Mouse (Mus musculus) intestine, embryonic 14.5 days (tissue): Measurements from ENCODE around the gene Tfip11. TPM values are rescaled to one million over a fixed set of nuclear protein-coding genes. Genes with fewer than 3 reads are reported as not detected.

Experiments
- ATAC-seq: fragments of 200-750 bp; cut with Nextera tagmentation; replicated peaks from 2 replicates; pipeline ENCODE4 v1.8.0; 2017; ENCODE audit warnings: low read depth, moderate number of reproducible peaks, moderate TSS enrichment, moderate library complexity; ENCODE audit not compliant: low FRiP score, low TSS enrichment
- DNase-seq: peaks from one replicate; pipeline ENCODE4 v3.0.0-alpha.2; 2018; ENCODE audit warnings: low spot score
- H3K27ac ChIP-seq: fragments of 300-500 bp; sonication (generic); 2 replicates; pipeline ENCODE4 v1.5.1; 2014; ENCODE audit warnings: low read depth, mild to moderate bottlenecking, control low read depth
- H3K27me3 ChIP-seq: fragments of 300-500 bp; sonication (generic); replicated peaks from 2 replicates; pipeline ENCODE4 v1.6.1; 2014; ENCODE audit warnings: low read length, control low read depth; ENCODE audit not compliant: control insufficient read depth, insufficient read depth
- H3K36me3 ChIP-seq: fragments of 300-500 bp; sonication (generic); 2 replicates; pipeline ENCODE4 v1.6.1; 2014; ENCODE audit warnings: low read length, control low read depth; ENCODE audit not compliant: control insufficient read depth, insufficient read depth
- H3K4me1 ChIP-seq: fragments of 300-500 bp; sonication (generic); replicated peaks from 2 replicates; pipeline ENCODE4 v1.6.1; 2014; ENCODE audit warnings: low read length, control low read depth, mixed read lengths; ENCODE audit not compliant: control insufficient read depth, insufficient read depth
- H3K4me2 ChIP-seq: fragments of 300-500 bp; sonication (generic); 2 replicates; pipeline ENCODE4 v1.6.1; 2014; ENCODE audit warnings: low read length
- H3K4me3 ChIP-seq: fragments of 300-500 bp; sonication (generic); 2 replicates; pipeline ENCODE4 v1.5.1; 2014; ENCODE audit warnings: low read depth, low read length, control low read depth, mixed read lengths
- H3K9ac ChIP-seq: fragments of 300-500 bp; sonication (generic); 2 replicates; pipeline ENCODE4 v1.6.1; 2014; ENCODE audit warnings: mild to moderate bottlenecking, low read length
- H3K9me3 ChIP-seq: fragments of 300-500 bp; sonication (generic); 2 replicates; pipeline ENCODE4 v1.6.1; 2016; ENCODE audit warnings: low read length, control low read depth; ENCODE audit not compliant: control insufficient read depth
- WGBS: fragments of 180-500 bp; shearing (Covaris S2); extraction: QIAGEN DNeasy Blood & Tissue Kit; methylation state at CpG from one replicate; pipeline ENCODE4 v1.1.7; 2014; 5-methylcytosine and 5-hydroxymethylcytosine counted together
- polyA plus RNA-seq: library from polyadenylated mRNA; unstranded; fragments of >200 nt; fragmentation: Nextera tagmentation; extraction: Ambion mirVana; gene quantifications from 2 replicates; pipeline ENCODE4 v1.2.1, GENCODE M21; 2014

The Tfip11 gene
- polyA plus RNA-seq, 1 experiment from 2014 or later: 24.6 TPM

DNA sequence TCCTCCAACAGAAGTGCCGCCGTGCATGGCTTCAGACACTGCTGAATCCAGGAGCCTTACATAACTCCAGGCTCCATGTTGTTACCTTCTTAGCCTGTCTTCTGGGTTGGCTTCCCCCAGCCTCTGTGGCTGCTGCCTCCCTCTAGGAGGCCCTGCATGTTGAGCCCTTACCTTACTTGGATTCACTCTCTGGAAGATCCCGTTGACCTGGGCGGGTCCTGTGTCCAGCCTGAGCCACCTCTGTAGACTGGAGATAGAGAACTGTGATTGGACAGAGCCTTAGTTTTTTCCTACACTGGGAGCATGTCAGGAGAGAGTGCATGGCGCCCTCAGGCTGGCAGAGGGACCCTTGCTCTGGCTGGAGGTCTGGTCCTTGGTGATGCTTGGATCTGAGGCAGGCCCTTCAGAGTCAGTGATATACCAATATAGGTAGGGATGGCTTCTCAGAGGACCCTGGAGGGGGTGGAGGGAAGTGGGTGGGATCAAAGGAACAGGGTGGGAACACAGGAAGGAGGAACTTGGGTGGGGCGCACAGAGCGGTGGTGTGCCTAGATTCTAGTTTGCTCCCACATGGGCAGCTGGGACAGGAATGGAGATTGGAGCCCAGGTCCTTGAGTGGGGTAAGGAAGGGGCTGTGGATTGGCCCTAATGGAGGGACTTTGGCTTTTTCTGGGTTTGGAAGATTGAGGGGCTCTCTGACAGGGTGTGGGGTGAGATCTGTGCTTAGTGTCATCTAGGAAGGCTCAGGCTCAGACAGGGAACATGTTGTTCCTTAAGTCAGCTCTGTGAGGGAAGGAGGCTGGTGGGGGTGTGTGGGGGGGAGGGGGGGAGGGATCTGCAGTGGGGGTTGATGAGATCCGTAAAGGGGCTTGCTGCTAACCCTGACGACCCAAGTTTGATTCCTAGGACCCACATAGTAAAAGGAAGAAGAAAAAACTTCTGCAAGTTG lies 37.7 kb upstream of the Tfip11 start:
- no peaks in the 10 kb centered on the region for H3K27me3 ChIP-seq

DNA sequence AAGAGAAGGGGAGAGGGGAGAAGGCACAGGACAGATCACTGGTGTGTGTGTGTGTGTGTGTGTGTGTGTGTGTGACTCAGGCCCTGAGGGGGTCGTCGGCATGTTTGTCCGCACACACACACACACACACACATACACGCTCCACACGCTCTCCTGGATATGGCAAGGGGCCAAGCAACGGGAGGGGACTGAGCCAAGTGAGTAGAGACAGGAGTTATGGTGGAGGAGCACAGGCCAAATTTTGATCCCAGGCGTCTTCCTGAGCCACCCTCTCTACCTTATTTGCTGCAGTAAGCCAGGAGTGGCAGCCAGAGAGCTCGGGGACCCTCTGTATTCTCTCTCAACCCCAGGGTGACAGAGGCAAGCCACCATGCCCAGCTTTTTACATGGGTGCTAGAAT lies 36.9 kb upstream of the Tfip11 start:
- no peak overlapping the region for H3K4me2 ChIP-seq
- no peak overlapping the region for H3K9ac ChIP-seq
- ATAC-seq (no peak), DNase-seq (no peak)
- no peaks in the 10 kb centered on the region for H3K27me3 ChIP-seq
- no peak overlapping the region for H3K4me3 ChIP-seq
- peaks cover 11% of the 10 kb centered on the region for H3K4me1 ChIP-seq
- H3K9me3 ChIP-seq: no peaks in the 10 kb centered on the region
- no peak overlapping the region for H3K27ac ChIP-seq
- 57% methylated on average over 8 of the region's 8 CpGs for WGBS
- H3K36me3 ChIP-seq: no peaks in the 10 kb centered on the region; the same call in 1 of the 2 replicates

More for the DNA sequence above, 37.7 kb upstream of the Tfip11 start:
- H3K4me3 ChIP-seq: no peak overlapping the region
- peaks cover 10% of the 10 kb centered on the region; the same call in 1 of the 2 replicates for H3K4me1 ChIP-seq
- H3K9me3 ChIP-seq: no peaks in the 10 kb centered on the region
- ATAC-seq (no peak), DNase-seq (no peak)
- no peak overlapping the region for H3K27ac ChIP-seq
- 76% methylated on average over 9 of the region's 9 CpGs for WGBS
- H3K36me3 ChIP-seq: no peaks in the 10 kb centered on the region; the same call in 1 of the 2 replicates
- H3K4me2 ChIP-seq: no peak overlapping the region
- no peak overlapping the region for H3K9ac ChIP-seq

GRCm38 (mm10) chr5:112289819-112290535 lies 36.2 kb upstream of the Tfip11 start:
- ATAC-seq (no peak), DNase-seq (no peak)
- H3K4me1 ChIP-seq: peaks cover 18% of the 10 kb centered on the region
- no peak overlapping the region for H3K9ac ChIP-seq
- no peaks in the 10 kb centered on the region for H3K9me3 ChIP-seq
- no peaks in the 10 kb centered on the region for H3K27me3 ChIP-seq
- no peak overlapping the region for H3K27ac ChIP-seq
- no peak overlapping the region for H3K4me2 ChIP-seq
- WGBS: 88% methylated on average over 16 of the region's 16 CpGs
- no peak overlapping the region for H3K4me3 ChIP-seq
- no peaks in the 10 kb centered on the region; the same call in 1 of the 2 replicates for H3K36me3 ChIP-seq

GRCm38 (mm10) chr5:112290536-112290880 lies 35.6 kb upstream of the Tfip11 start:
- DNase-seq (no peak), ATAC-seq (no peak)
- H3K9me3 ChIP-seq: no peaks in the 10 kb centered on the region
- no peak overlapping the region for H3K4me3 ChIP-seq
- H3K4me1 ChIP-seq: peaks cover 20% of the 10 kb centered on the region
- WGBS: 91% methylated on average over 8 of the region's 8 CpGs
- H3K4me2 ChIP-seq: no peak overlapping the region
- H3K27ac ChIP-seq: no peak overlapping the region
- H3K27me3 ChIP-seq: no peaks in the 10 kb centered on the region
- H3K36me3 ChIP-seq: no peaks in the 10 kb centered on the region; the same call in 1 of the 2 replicates
- no peak overlapping the region for H3K9ac ChIP-seq

DNA sequence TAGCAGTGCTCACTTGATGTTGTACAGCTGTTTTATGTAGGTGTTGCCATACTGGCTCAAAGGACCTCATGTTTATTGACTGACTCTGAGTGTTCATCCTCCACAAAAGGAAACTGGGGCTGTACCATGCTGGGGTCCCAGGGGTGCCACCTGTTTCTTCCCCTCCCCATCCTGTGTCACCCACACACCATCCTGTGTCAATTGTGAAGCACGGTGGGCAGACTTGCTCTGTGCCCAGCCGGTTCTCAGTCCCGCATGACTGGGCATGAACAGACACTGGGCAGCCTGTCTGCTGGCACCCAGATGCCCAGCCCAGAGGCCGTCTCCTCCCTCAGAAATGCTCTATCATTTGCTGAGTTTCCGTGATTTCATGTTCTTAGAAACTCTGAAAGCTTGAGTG lies 34.3 kb upstream of the Tfip11 start:
- ATAC-seq (no peak), DNase-seq (no peak)
- H3K9me3 ChIP-seq: no peaks in the 10 kb centered on the region
- no peak overlapping the region for H3K4me3 ChIP-seq
- H3K27ac ChIP-seq: no peak overlapping the region
- no peaks in the 10 kb centered on the region for H3K27me3 ChIP-seq
- H3K9ac ChIP-seq: no peak overlapping the region
- H3K4me1 ChIP-seq: peaks cover 18% of the 10 kb centered on the region
- 92% methylated on average over 5 of the region's 5 CpGs for WGBS
- H3K36me3 ChIP-seq: no peaks in the 10 kb centered on the region; the same call in 1 of the 2 replicates
- no peak overlapping the region for H3K4me2 ChIP-seq

GRCm38 (mm10) chr5:112292343-112292980 lies 33.7 kb upstream of the Tfip11 start:
- no peak for ATAC-seq
- WGBS: 75% methylated on average over 17 of the region's 17 CpGs
- H3K36me3 ChIP-seq: no peaks in the 10 kb centered on the region; the same call in 1 of the 2 replicates
- no peaks in the 10 kb centered on the region for H3K9me3 ChIP-seq
- no peak overlapping the region for H3K4me2 ChIP-seq
- H3K4me3 ChIP-seq: no peak overlapping the region
- H3K27me3 ChIP-seq: no peaks in the 10 kb centered on the region
- H3K9ac ChIP-seq: no peak overlapping the region
- peaks cover 14% of the 10 kb centered on the region for H3K4me1 ChIP-seq
- no peak overlapping the region for H3K27ac ChIP-seq
- no peak for DNase-seq

GRCm38 (mm10) chr5:112293800-112294199 lies 32.4 kb upstream of the Tfip11 start:
- Histone ChIP-seq H3K4me2 (no peak overlapping the region), H3K4me1 (peaks cover 12% of the 10 kb centered on the region), H3K27ac (no peak overlapping the region), H3K9ac (no peak overlapping the region), H3K4me3 (no peak overlapping the region), H3K27me3 (no peaks in the 10 kb centered on the region), H3K9me3 (no peaks in the 10 kb centered on the region), H3K36me3 (no peaks in the 10 kb centered on the region; the same call in 1 of the 2 replicates)
- no peak for DNase-seq
- WGBS: 57% methylated on average over 2 of the region's 2 CpGs
- ATAC-seq: no peak

GRCm38 (mm10) chr5:112294696-112295095 lies 31.5 kb upstream of the Tfip11 start:
- ATAC-seq (no peak), DNase-seq (no peak)
- H3K27ac ChIP-seq: no peak overlapping the region

More at GRCm38 (mm10) chr5:112294696-112295095, 31.5 kb upstream of the Tfip11 start:
- WGBS: 72% methylated on average over 4 of the region's 4 CpGs
- Histone ChIP-seq H3K4me1 (peaks cover 10% of the 10 kb centered on the region), H3K4me3 (no peak overlapping the region), H3K9me3 (no peaks in the 10 kb centered on the region), H3K27me3 (no peaks in the 10 kb centered on the region), H3K36me3 (no peaks in the 10 kb centered on the region; the same call in 1 of the 2 replicates), H3K9ac (no peak overlapping the region), H3K4me2 (no peak overlapping the region)
